Mouse (Mus musculus) liver, embryonic 18 days (tissue): Measurements from ENCODE around the gene Olfr139. TPM values are rescaled to one million over a fixed set of nuclear protein-coding genes. Genes with fewer than 3 reads are reported as not detected.

Experiments
- polyA plus RNA-seq: library from polyadenylated mRNA; depleted of rRNA; stranded (reverse); fragments of >200 nt; gene quantifications from 2 replicates; pipeline ENCODE4 v1.2.3, GENCODE M21; 2012; rRNA removed

Gene Olfr139
- not detected in 2 replicates for polyA plus RNA-seq

GRCm38 (mm10) chr11:74056451-74056850, at the start of gene Olfr139, which contains the start of gene Olfr399:
Gene Olfr139, minus strand, starts transcription at chr11:74056551.
Gene Olfr399, minus strand, starts transcription at chr11:74056615.

DNA sequence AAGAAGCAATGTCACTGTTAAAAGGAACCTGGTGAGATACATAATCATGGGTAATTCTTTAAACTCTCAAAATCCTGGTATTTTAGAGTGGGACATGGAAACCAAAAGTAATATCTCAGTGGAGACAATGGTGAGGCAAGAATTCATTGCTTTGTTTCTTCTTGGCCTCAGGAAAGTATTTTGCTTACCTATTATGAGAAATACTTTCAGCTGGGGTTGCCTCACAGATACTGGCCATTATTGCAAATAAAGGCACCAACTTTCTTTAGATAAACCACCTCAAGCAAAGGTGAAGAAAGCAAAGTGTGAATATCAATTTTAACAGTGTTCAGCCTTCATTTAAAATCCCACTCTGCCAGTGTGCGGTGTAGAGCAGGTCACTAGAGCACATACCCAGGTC, 13.3 kb upstream of the Olfr139 start, which contains the start of gene Zfp616:
Zfp616 (plus strand) TSS at position 301 of the 400 bp plus-strand sequence.

Other genes with a start within 250 kb of the Olfr139 start
- not detected in 2 replicates for gene Olfr392, start 239.5 kb downstream of the Olfr139 start, polyA plus RNA-seq
- not detected in 2 replicates for gene Olfr393, start 205.1 kb downstream of the Olfr139 start, polyA plus RNA-seq
- not detected in 2 replicates for gene Olfr394, start 165.8 kb downstream of the Olfr139 start, polyA plus RNA-seq
- not detected in 2 replicates for gene Olfr395, start 147.3 kb downstream of the Olfr139 start, polyA plus RNA-seq
- gene Olfr23, start 119.9 kb downstream of the Olfr139 start, polyA plus RNA-seq: not detected in 2 replicates
- gene Olfr397, start 95.7 kb downstream of the Olfr139 start, polyA plus RNA-seq: not detected in 2 replicates
- gene Olfr398, start 66.1 kb downstream of the Olfr139 start, polyA plus RNA-seq: not detected in 2 replicates
- not detected in 2 replicates for gene Olfr399, start 64 bp upstream of the Olfr139 start, polyA plus RNA-seq
- not detected in 2 replicates for gene Zfp616, start 13.4 kb upstream of the Olfr139 start, polyA plus RNA-seq
- not detected in 2 replicates for gene Olfr401, start 57.2 kb upstream of the Olfr139 start, polyA plus RNA-seq
- not detected in 2 replicates for gene Olfr402, start 97.0 kb upstream of the Olfr139 start, polyA plus RNA-seq
- not detected in 2 replicates for gene Olfr403, start 129.7 kb upstream of the Olfr139 start, polyA plus RNA-seq
- not detected in 2 replicates for gene Olfr43, start 154.8 kb upstream of the Olfr139 start, polyA plus RNA-seq
- gene Olfr406, start 203.3 kb upstream of the Olfr139 start, polyA plus RNA-seq: not detected in 2 replicates
- not detected in 2 replicates for gene Olfr59, start 227.2 kb upstream of the Olfr139 start, polyA plus RNA-seq